Comparison of ENCODE assay signal across 15 mouse cellular contexts in the genomic region with DNA sequence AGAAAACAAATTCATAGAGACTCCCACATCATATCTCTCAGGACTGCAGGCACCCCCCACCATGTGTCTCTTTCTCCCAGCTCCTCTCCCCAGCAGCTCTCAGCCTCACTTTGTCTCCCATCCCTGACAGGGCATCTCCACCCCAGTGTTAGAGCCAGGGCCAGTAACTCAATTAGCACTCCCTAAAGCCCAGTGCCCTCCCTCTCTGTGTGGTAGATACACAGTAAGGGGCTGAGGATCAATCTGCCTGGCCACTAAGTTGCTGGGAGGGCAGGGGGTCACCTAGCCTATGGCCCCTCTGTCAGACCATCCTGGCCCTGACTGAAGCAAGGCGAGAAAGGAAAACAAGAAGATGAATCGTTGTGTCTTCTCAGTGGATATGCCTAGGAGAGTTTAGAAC.
DNase-seq lines count a peak whose midpoint lies in the region; ATAC-seq and TF ChIP-seq lines count a peak whose summit lies in the region.
"Had no signal": no experiment of that assay in that cellular context is flagged by ENCODE, and none has a peak within 500 bp of the region (broad histone marks: within the 10 kb centered on the region; RNA-seq: fewer than 3 reads in every experiment).

No protein-coding gene starts in this region.

- H3K4me2 ChIP-seq in kidney, embryonic 15.5 days = no peak overlapping the region
- H3K4me2 ChIP-seq: limb, embryonic 15.5 days had no signal

- TF ChIP-seq POLR2A in kidney, adult 2 months (IDR thresholded peaks at IDR 0.05; ENCODE audit: low read depth, low read length) = no peak
- no peak for TF ChIP-seq POLR2A in olfactory bulb, adult 2 months (IDR thresholded peaks at IDR 0.05; ENCODE audit: insufficient read depth, low read depth, low read length)

- ATAC-seq in kidney, embryonic 15.5 days (replicated peaks; ENCODE audit: low FRiP score) = peak; percentile 93

- TF ChIP-seq CTCF in kidney, adult 2 months (conservative IDR thresholded peaks at IDR 0.05; ENCODE audit: insufficient read depth, insufficient read length, low read depth, low read length) = no peak
- TF ChIP-seq CTCF in olfactory bulb, adult 2 months (IDR thresholded peaks at IDR 0.05; ENCODE audit: insufficient read depth, low read depth, low read length) = no peak

- H3K4me3 ChIP-seq in kidney, embryonic 15.5 days (replicated peaks) = no peak overlapping the region
- H3K4me3 ChIP-seq in kidney, adult 2 months (ENCODE audit: insufficient read depth, low read depth, low read length) = no peak overlapping the region
- no peak overlapping the region for H3K4me3 ChIP-seq in olfactory bulb, adult 2 months (ENCODE audit: insufficient read depth, low read depth, low read length)
- H3K4me3 ChIP-seq: limb, embryonic 15.5 days had no signal

- peak overlapping the region; percentile 75 for H3K27ac ChIP-seq in kidney, embryonic 15.5 days
- H3K27ac ChIP-seq in kidney, adult 2 months (ENCODE audit: insufficient read depth, low read depth, low read length) = no peak overlapping the region
- H3K27ac ChIP-seq in olfactory bulb, adult 2 months (ENCODE audit: insufficient read depth, low read depth, low read length) = peak overlapping the region; percentile 69
- H3K27ac ChIP-seq: limb, embryonic 15.5 days had no signal

- no peaks in the 10 kb centered on the region for H3K36me3 ChIP-seq in kidney, embryonic 15.5 days
- no peaks in the 10 kb centered on the region for H3K36me3 ChIP-seq in kidney, adult 2 months (ENCODE audit: control insufficient read depth, insufficient read depth, low read length)
- H3K36me3 ChIP-seq: limb, embryonic 15.5 days had no signal

- H3K4me1 ChIP-seq in kidney, embryonic 15.5 days = peaks cover 18% of the 10 kb centered on the region
- H3K4me1 ChIP-seq in kidney, adult 2 months (ENCODE audit: control insufficient read depth, insufficient read depth, low read length) = no peaks in the 10 kb centered on the region
- H3K4me1 ChIP-seq in olfactory bulb, adult 2 months (ENCODE audit: control insufficient read depth, insufficient read depth, low read length) = peaks cover 8% of the 10 kb centered on the region

- no peaks in the 10 kb centered on the region for H3K27me3 ChIP-seq in kidney, embryonic 15.5 days
- H3K27me3 ChIP-seq in kidney, adult 2 months (replicated peaks; ENCODE audit: control insufficient read depth, insufficient read depth, low read length) = no peaks in the 10 kb centered on the region
- H3K27me3 ChIP-seq: limb, embryonic 15.5 days had no signal

- no peak overlapping the region for H3K9ac ChIP-seq in kidney, embryonic 15.5 days
- H3K9ac ChIP-seq: limb, embryonic 15.5 days had no signal

- H3K9me3 ChIP-seq in kidney, embryonic 15.5 days (replicated peaks) = no peaks in the 10 kb centered on the region
- H3K9me3 ChIP-seq: limb, embryonic 15.5 days had no signal

- WGBS in kidney, embryonic 15.5 days = 27% methylated on average over 2 of the region's 2 CpGs
- WGBS in kidney, adult 2 months = 42% methylated on average over 2 of the region's 2 CpGs
- 25% methylated on average over 2 of the region's 2 CpGs for WGBS in olfactory bulb, adult 2 months

- peak; percentile 4 for DNase-seq in adrenal gland, postnatal 14 days
- no peak for DNase-seq in adrenal gland, postnatal 36 days
- DNase-seq in kidney, adult 2 months = no peak
- peak; percentile 85 for DNase-seq in embryo, embryonic 10 days (ENCODE audit: low spot score)
- no peak for DNase-seq in c-Kit-positive CD71-positive TER-119-positive erythroid progenitor cells, embryonic 14.5 days (ENCODE audit: low spot score)
- DNase-seq in MN1 (ENCODE audit: low spot score) = no peak
- DNase-seq: cerebellum, adult 8-10 months; gastrocnemius, postnatal 36 days; kidney, adult 9 months; lung, adult 2 months; retina, postnatal 1 day; thymus, adult 2 months had no signal

Comparison
In these comparisons a context has a peak if more than half of its experiments do, and no peak if none do; other contexts are left out.
1. DNase-seq: peak in adrenal gland, postnatal 14 days (single experiment) and embryo, embryonic 10 days (single experiment); none in adrenal gland, postnatal 36 days (0 of 2), kidney, adult 2 months (single experiment), c-Kit-positive CD71-positive TER-119-positive erythroid progenitor cells, embryonic 14.5 days (single experiment) and MN1 (single experiment).